9 mouse cellular contexts compared by ENCODE assay signal in the genomic region with DNA sequence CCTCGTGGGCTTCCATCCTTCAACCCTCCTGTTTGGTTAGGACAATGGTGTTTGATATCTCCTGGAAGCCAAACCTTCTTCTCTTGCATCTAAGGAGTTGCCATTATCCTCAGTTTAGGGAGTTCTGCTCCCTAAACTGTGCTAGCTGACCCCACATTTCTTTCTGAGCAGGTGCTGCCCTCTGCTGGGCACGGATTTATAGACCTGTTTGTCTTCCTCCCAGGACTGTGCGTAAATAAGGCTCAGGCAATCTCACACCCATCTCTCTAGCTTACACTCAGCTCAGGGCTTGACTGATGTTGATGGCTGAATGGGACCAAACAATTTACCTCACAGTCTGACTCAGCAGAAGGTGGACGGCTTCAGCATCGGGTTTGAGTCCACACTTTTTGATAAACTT. TPM values are rescaled to one million over a fixed set of nuclear protein-coding genes. Genes with fewer than 3 reads are reported as not detected.
DNase-seq lines count a peak whose midpoint lies in the region; ATAC-seq lines count a peak whose summit lies in the region.
"Had no signal": no experiment of that assay in that cellular context is flagged by ENCODE, and none has a peak within 500 bp of the region (broad histone marks: within the 10 kb centered on the region; RNA-seq: fewer than 3 reads in every experiment).

No protein-coding gene starts in this region.

- H3K27me3 ChIP-seq in liver, embryonic 16.5 days (ENCODE audit: control insufficient read depth, insufficient read depth, low read depth, low read length): no peaks in the 10 kb centered on the region; the same call in 1 of the 2 replicates
- H3K27me3 ChIP-seq: neural tube, embryonic 13.5 days had no signal

- 29% methylated on average over 5 of the region's 5 CpGs for WGBS in liver, embryonic 16.5 days (ENCODE audit: insufficient replicate concordance)

- no peak overlapping the region for H3K4me2 ChIP-seq in liver, embryonic 16.5 days (ENCODE audit: low read depth, low read length)
- H3K4me2 ChIP-seq: heart, embryonic 13.5 days; neural tube, embryonic 13.5 days had no signal

- no peaks in the 10 kb centered on the region for H3K36me3 ChIP-seq in liver, embryonic 16.5 days (ENCODE audit: control insufficient read depth, insufficient read depth)
- H3K36me3 ChIP-seq: heart, embryonic 13.5 days; neural tube, embryonic 13.5 days had no signal

- 0 out of 2 replicates have a peak, but pooled peaks have one; percentile 30 for ATAC-seq in liver, embryonic 16.5 days (ENCODE audit: low read depth)

- no peak overlapping the region for H3K9ac ChIP-seq in liver, embryonic 16.5 days (ENCODE audit: low read depth, low read length)
- H3K9ac ChIP-seq: heart, embryonic 13.5 days; neural tube, embryonic 13.5 days had no signal

- no peak overlapping the region for H3K4me3 ChIP-seq in liver, embryonic 16.5 days (ENCODE audit: low read depth, low read length)
- H3K4me3 ChIP-seq: heart, embryonic 13.5 days; neural tube, embryonic 13.5 days had no signal

- H3K4me1 ChIP-seq in liver, embryonic 16.5 days (ENCODE audit: control insufficient read depth, low read depth, low read length): no peaks in the 10 kb centered on the region
- H3K4me1 ChIP-seq: heart, embryonic 13.5 days; neural tube, embryonic 13.5 days had no signal

- H3K27ac ChIP-seq in liver, embryonic 16.5 days (ENCODE audit: low read length): no peak overlapping the region
- H3K27ac ChIP-seq: heart, embryonic 13.5 days; neural tube, embryonic 13.5 days had no signal

- 0 out of 2 replicates have a peak, but pooled peaks cover 2% of the 10 kb centered on the region for H3K9me3 ChIP-seq in liver, embryonic 16.5 days (replicated peaks; ENCODE audit: control insufficient read depth, low read length)
- H3K9me3 ChIP-seq: neural tube, embryonic 13.5 days had no signal

- DNase-seq in right cerebral cortex, adult 18-20 months: peak; percentile 59
- DNase-seq in right cerebral cortex, postnatal 36 days (ENCODE audit: low spot score in 2 of 2): no peak
- peak; percentile 65 to 71 for DNase-seq in adrenal gland, adult 18-20 months (ENCODE audit: low spot score in 2 of 2)
- DNase-seq in embryo, embryonic 11.5 days (ENCODE audit: low read depth, low spot score): peak; percentile 19
- peak; percentile 55 for DNase-seq in kidney, adult 9 months
- peak; percentile 2 for DNase-seq in skeletal muscle tissue, adult 2 months (ENCODE audit: low read depth, low spot score)

RNA-seq across cellular contexts. Expression of gene Mobp, which starts 21.8 kb away (rescaled TPM):
- not detected for total RNA-seq in adrenal gland, adult 18-20 months (2021)
- polyA plus RNA-seq in liver, embryonic 16.5 days (2015; fragmentation: Nextera tagmentation; extraction: Ambion mirVana): not detected in 2 replicates
- polyA plus RNA-seq: heart, embryonic 13.5 days had no signal

RNA-seq across cellular contexts. Expression of gene Rpsa, which starts 43.8 kb away (rescaled TPM):
- 100 to 1,000 TPM; 726 to 738 TPM for total RNA-seq in adrenal gland, adult 18-20 months (2021)
- polyA plus RNA-seq in liver, embryonic 16.5 days (2015; fragmentation: Nextera tagmentation; extraction: Ambion mirVana): 727 and 769 TPM in 2 replicates

Comparison
In these comparisons a context has a peak if more than half of its experiments do, and no peak if none do; other contexts are left out.
1. DNase-seq: peak in right cerebral cortex, adult 18-20 months (single experiment), adrenal gland, adult 18-20 months (2 of 2), embryo, embryonic 11.5 days (single experiment), kidney, adult 9 months (single experiment) and skeletal muscle tissue, adult 2 months (single experiment); none in right cerebral cortex, postnatal 36 days (0 of 2).